Mouse (Mus musculus) olfactory bulb, adult 2 months (tissue): Measurements from ENCODE around the gene Cradd.

Experiments
- CTCF ChIP-seq: fragments of 200-500 bp; IDR thresholded peaks from 2 replicates; pipeline ENCODE4 v1.5.1; 2012; ENCODE audit warnings: low read depth, mild to moderate bottlenecking, low read length, moderate library complexity; ENCODE audit not compliant: insufficient read depth
- POLR2A ChIP-seq: fragments of 200-500 bp; IDR thresholded peaks from 2 replicates; pipeline ENCODE4 v1.6.1; 2012; ENCODE audit warnings: mild to moderate bottlenecking, low read depth, low read length, moderate library complexity; ENCODE audit not compliant: insufficient read depth

- TF ChIP-seq CTCF = no peak
- TF ChIP-seq POLR2A = no peak
These were observed 32.8 kb upstream of the Cradd start for GRCm38 (mm10) chr10:95356711-95357110.
